Mouse (Mus musculus) heart, postnatal 14 days (tissue): ENCODE results near the gene Hectd4. TPM values are rescaled to one million over a fixed set of nuclear protein-coding genes. Genes with fewer than 3 reads are reported as not detected.

Experiments used
- DNase-seq, 2 experiments: peaks; one replicate each; pipeline ENCODE4 v3.0.0; 2021 to 2022
- intact Hi-C: fragments of 180-260 bp; cut with DNase I; formaldehyde crosslinking; loops from one replicate; pipeline ENCODE4 v1.15.1; 2025
- total RNA-seq, 2 experiments: library from RNA; stranded (reverse); gene quantifications; 2 replicates each; pipeline ENCODE4 v1.2.3; 2021

Hectd4 gene
- total RNA-seq, 2 experiments from 2014 or later: 25.1 to 27.6 TPM

GRCm38 (mm10) chr5:121333976-121334375, 114.0 kb downstream of the Hectd4 start:
- DNase-seq: no peak
- intact Hi-C loops: no loop called here

GRCm38 (mm10) chr5:121334454-121334853, 114.4 kb downstream of the Hectd4 start:
- DNase-seq: no peak
- intact Hi-C loops: no loop called here

- intact Hi-C loops: no loop called here
- no peak for DNase-seq
Observed at GRCm38 (mm10) chr5:121335426-121335825, 115.4 kb downstream of the Hectd4 start.

- no peak for DNase-seq
- intact Hi-C loops: no loop called here
Observed at GRCm38 (mm10) chr5:121336009-121336408, 116.0 kb downstream of the Hectd4 start.

GRCm38 (mm10) chr5:121336776-121337175, 116.8 kb downstream of the Hectd4 start:
- no peak for DNase-seq
- intact Hi-C loops: no loop called here

GRCm38 (mm10) chr5:121339507-121340230, 119.7 kb downstream of the Hectd4 start:
- intact Hi-C loops: no loop called here
- DNase-seq: peak in 1 of 2 experiments; percentile 52

DNA sequence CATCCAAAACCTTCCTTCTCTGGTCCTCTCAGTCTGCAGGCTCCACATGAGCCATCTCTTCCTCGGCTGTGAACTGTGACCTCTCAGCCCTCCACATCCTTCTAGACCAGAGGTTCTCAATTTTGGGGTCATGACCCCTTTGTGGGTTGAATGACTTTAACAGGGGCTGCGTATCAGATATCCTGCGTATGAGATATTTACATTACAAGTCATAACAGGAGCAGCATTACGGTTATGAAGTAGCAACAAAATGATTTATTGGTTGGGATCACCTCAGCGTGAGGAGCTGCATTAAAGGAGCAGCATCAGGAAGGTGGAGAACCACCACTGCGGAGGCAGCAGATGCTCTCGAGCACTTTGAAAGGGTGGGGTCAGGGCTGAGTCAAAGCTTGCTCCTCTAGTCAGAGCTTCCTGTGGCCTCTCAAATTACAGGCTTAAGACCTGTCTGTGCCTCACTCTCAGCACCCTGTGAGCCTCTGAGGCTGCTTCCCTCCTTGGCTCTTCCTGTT, 121.0 kb downstream of the Hectd4 start:
- no peak for DNase-seq
- intact Hi-C loops: no loop called here

- intact Hi-C loops: no loop called here
- DNase-seq: no peak
Observed at GRCm38 (mm10) chr5:121342490-121342889, 122.5 kb downstream of the Hectd4 start.

DNA sequence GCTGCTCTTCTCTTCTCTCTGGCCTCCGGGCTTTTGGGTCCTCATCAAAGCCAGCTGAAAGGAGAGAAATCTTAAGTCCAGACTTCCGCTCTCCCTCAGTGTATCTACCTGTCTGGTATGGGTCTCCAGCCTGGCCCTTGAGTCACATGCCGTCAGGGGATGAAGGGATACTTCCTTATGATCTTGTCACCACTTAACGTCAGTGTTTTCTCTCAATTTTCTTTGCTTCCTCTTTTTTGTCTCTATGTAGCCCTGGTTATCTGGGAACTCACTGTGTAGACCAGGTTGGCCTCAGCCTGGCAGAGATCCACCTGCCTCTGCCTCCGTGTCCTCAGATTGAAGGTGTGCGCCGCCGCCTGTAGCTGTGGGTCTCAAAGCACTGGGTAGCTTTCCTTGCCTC, 124.0 kb downstream of the Hectd4 start:
- no peak for DNase-seq
- intact Hi-C loops: no loop called here

- intact Hi-C loops: no loop called here
- DNase-seq: no peak
Observed at GRCm38 (mm10) chr5:121359229-121359628, 139.2 kb downstream of the Hectd4 start.

GRCm38 (mm10) chr5:121361696-121362095, 141.7 kb downstream of the Hectd4 start:
- intact Hi-C loops: no loop called here

GRCm38 (mm10) chr5:121363441-121363840, 143.4 kb downstream of the Hectd4 start:
- DNase-seq: no peak
- intact Hi-C loops: no loop called here

More at GRCm38 (mm10) chr5:121361696-121362095, 141.7 kb downstream of the Hectd4 start:
- no peak for DNase-seq

DNA sequence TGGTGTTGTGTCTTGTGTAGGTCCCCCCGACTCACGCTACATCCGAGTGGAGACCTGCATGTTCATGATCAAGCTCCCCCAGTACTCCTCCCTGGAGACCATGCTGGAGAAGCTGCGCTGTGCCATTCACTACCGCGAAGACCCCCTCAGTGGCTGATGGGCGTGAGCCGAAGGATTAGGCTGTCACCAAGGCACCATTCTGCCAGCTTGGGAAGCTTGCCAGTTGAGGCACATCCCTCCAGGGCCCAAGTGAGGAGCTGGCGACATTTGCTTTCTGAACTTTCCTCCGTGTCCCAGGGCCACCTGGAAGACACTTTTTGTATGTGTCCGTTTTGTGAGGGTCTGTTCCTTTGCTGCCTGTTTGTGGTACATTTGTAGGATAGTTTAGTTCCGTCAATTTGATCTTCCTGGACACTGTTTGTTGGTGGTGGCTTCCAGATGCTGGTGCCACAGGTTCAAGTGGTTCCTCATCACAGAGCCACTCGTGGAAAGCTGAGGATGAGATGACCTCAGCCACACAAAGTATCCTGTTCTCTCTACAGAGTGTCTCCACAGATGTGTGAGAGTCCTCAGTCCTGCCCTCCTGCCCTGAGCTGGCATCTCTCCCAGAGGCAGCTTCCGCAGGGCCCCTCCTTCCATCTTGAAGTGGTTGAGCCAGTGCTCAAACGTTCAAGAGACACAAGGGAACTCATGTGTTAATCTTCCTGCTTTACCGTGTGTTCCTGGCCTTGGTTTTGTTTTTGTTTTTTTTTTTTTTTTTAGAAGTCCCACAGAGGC, 146.6 kb downstream of the Hectd4 start:
- intact Hi-C loops: no loop called here

GRCm38 (mm10) chr5:121367255-121367654, 147.2 kb downstream of the Hectd4 start:
- intact Hi-C loops: no loop called here
- DNase-seq: no peak

More for the DNA sequence above, 146.6 kb downstream of the Hectd4 start:
- no peak for DNase-seq

DNA sequence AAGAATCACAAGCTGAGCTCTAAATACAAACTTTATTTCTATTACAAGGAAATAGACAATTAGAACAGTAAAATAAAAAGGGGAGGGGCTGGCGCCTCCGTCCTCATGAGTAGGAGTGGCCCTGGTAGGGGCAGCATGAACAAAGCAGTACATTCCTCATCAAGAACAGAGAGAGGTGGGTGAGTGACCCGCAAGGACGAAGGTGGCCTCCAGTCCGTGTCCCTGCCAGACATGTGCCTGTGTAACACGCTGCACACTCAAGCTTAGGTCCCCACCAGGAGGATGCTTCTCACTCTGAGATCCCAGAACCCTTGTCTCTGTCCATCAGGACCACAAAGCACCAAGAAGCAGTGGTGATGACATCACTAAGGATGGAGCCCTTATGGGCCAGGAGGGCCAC, 151.7 kb downstream of the Hectd4 start:
- no peak for DNase-seq
- intact Hi-C loops: no loop called here

- DNase-seq: no peak
- intact Hi-C loops: loop anchor here (5.0 kb wide), 1 partner anchor 162 kb away; no protein-coding TSS in a partner anchor
Observed at GRCm38 (mm10) chr5:121374790-121375189, 154.8 kb downstream of the Hectd4 start.

DNA sequence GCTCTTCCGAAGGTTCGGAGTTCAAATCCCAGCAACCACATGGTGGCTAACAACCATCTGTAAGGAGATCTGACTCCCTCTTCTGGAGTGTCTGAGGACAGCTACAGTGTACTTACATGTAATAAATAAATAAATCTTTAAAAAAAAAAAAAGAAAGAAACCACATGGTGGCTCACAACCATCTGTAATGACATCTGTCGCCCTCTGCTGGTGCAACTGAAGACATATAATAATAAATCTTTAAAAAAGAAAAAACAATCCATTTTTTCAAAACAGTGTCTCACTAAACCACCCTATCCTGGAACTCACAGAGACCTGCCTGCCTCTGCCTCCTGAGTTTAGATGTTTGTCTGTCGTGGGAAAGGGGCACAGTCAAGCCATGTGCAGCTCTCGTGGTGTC, 157.0 kb downstream of the Hectd4 start:
- DNase-seq: peak in 1 of 2 experiments; percentile 67
- intact Hi-C loops: loop anchor here (5.0 kb wide), 1 partner anchor 165 kb away; no protein-coding TSS in a partner anchor

DNA sequence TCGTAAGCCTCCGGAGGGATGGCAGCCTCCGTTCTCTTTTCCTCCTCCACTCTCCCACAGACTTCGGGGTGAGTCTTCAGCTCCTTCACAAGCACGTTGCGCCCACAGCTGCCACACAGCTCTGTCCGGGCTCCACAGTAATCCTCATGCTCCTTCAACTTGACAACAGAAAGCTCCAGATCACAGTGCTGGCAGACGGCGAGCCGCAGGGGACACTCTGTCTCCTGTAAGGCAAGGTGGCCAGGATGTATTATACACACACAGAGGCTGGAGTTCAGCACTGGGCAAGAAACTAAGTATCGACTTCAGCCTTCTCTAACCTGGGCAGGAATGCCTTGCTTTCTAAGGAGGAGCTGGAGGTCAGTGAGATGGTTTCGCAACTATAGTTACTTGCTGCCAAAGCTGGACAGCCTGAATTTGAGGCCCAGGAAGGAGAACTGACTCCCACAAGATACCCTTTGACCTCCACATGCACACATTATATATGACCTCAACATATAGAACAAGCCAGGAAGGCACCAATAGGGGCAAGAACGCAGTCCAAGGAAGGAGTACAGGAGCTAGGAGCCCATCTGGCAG, 158.7 kb downstream of the Hectd4 start:
- no peak for DNase-seq
- intact Hi-C loops: loop anchor here (5.0 kb wide), 1 partner anchor 166 kb away; no protein-coding TSS in a partner anchor

- intact Hi-C loops: no loop called here
- DNase-seq: no peak
Observed at GRCm38 (mm10) chr5:121380692-121381091, 160.7 kb downstream of the Hectd4 start.

DNA sequence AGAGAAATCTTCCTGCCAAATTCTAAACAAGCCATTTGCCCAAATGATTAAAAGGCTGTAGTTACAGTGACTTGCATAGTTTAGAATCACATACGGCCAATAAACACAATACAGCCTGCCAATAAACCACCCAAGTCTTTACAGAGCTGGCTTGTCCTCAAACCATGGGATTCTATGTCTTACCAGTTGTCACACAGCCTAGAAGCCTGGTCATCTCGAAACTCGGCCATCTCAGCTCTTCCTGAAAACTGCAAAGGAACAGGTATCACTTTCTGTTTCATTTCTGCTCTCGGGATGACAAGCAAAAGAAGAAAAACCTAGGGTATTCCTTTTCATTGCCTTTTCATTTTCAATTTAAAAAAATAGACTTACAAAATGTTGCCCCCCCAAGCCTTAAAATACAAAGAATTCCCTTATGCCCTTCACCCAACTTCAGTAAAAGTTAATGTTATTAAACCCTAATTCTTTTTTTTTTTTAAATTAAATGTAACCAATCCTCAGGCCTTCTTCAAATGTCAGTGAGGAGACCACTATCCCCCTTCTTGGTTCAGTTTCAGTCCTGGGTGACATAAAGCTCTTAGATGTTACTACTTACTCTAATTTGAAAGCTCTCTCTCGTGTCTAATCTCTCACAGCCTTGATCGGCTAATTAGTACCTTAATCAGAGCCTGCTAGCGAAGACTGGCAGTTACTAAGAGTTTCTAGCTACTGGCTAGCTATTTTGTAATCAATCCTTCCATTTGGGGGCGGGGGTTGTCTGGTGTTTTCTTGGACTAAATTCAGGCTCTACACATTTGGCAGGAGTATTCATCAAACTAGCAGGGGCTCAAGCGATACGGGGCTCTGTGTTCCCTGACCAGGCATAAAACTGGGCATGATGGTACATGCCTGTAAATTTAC, 164.1 kb downstream of the Hectd4 start:
- intact Hi-C loops: no loop called here
- no peak for DNase-seq
